Mouse (Mus musculus): ENCODE measurements around the gene R3hdm2. TPM values are rescaled to one million over a fixed set of nuclear protein-coding genes. Genes with fewer than 3 reads are reported as not detected.

The R3hdm2 gene
- 100 to 1,000 TPM; 288 to 322 TPM for total RNA-seq (2021)

GRCm38 (mm10) chr10:127380251-127380691 is at the start of gene R3hdm2:
TSS of gene R3hdm2 (plus strand) at chr10:127380327.
- DNase-seq (ENCODE audit: extremely low spot score in 1 of 2, low spot score in 2 of 2), result peak; percentile 88 to 97
- intact Hi-C loops (cut with DNase I), result no loop called here

- DNase-seq (ENCODE audit: extremely low spot score in 1 of 2, low spot score in 2 of 2), result peak in 1 of 2 experiments; percentile 39
- intact Hi-C loops (cut with DNase I), result no loop called here
Measured at GRCm38 (mm10) chr10:127332211-127332874, 47.8 kb upstream of the R3hdm2 start.

- DNase-seq (ENCODE audit: extremely low spot score in 1 of 2, low spot score in 2 of 2), result no peak
- intact Hi-C loops (cut with DNase I), result no loop called here
Measured at GRCm38 (mm10) chr10:127333152-127333551, 47.0 kb upstream of the R3hdm2 start.

- no peak for DNase-seq (ENCODE audit: extremely low spot score in 1 of 2, low spot score in 2 of 2)
- intact Hi-C loops (cut with DNase I), result loop anchor here (5.0 kb wide), 1 partner anchor 202 kb away; no protein-coding TSS in a partner anchor
Measured at GRCm38 (mm10) chr10:127335271-127335670, 44.9 kb upstream of the R3hdm2 start.

- intact Hi-C loops (cut with DNase I), result loop anchor here (5.0 kb wide), 1 partner anchor 200 kb away; no protein-coding TSS in a partner anchor
Measured at GRCm38 (mm10) chr10:127336952-127337351, 43.2 kb upstream of the R3hdm2 start.

GRCm38 (mm10) chr10:127337536-127338099 is 42.5 kb upstream of the R3hdm2 start:
- intact Hi-C loops (cut with DNase I), result loop anchor here (5.0 kb wide), 1 partner anchor 200 kb away; no protein-coding TSS in a partner anchor
- no peak for DNase-seq (ENCODE audit: extremely low spot score in 1 of 2, low spot score in 2 of 2)

More at GRCm38 (mm10) chr10:127336952-127337351, 43.2 kb upstream of the R3hdm2 start:
- no peak for DNase-seq (ENCODE audit: extremely low spot score in 1 of 2, low spot score in 2 of 2)

GRCm38 (mm10) chr10:127338930-127339682 is 41.0 kb upstream of the R3hdm2 start:
- intact Hi-C loops (cut with DNase I), result loop anchor here (5.0 kb wide), 1 partner anchor 198 kb away; no protein-coding TSS in a partner anchor
- peak; percentile 86 to 88 for DNase-seq (ENCODE audit: extremely low spot score in 1 of 2, low spot score in 2 of 2)

- DNase-seq (ENCODE audit: extremely low spot score in 1 of 2, low spot score in 2 of 2), result peak in 1 of 2 experiments; percentile 77
- intact Hi-C loops (cut with DNase I), result loop anchor here (5.0 kb wide), 1 partner anchor 197 kb away; no protein-coding TSS in a partner anchor
Measured at GRCm38 (mm10) chr10:127339683-127340576, 40.2 kb upstream of the R3hdm2 start.

- DNase-seq (ENCODE audit: extremely low spot score in 1 of 2, low spot score in 2 of 2), result peak in 1 of 2 experiments; percentile 62
- intact Hi-C loops (cut with DNase I), result no loop called here
Measured at GRCm38 (mm10) chr10:127340577-127341359, 39.4 kb upstream of the R3hdm2 start.

GRCm38 (mm10) chr10:127341360-127341690 is 38.8 kb upstream of the R3hdm2 start:
- DNase-seq (ENCODE audit: extremely low spot score in 1 of 2, low spot score in 2 of 2), result peak in 1 of 2 experiments; percentile 44
- intact Hi-C loops (cut with DNase I), result no loop called here

GRCm38 (mm10) chr10:127341891-127342639 is 38.1 kb upstream of the R3hdm2 start, which contains the start of gene Gli1:
TSS of gene Gli1 (minus strand) at chr10:127341974.
- intact Hi-C loops (cut with DNase I), result no loop called here
- peak; percentile 63 to 87 for DNase-seq (ENCODE audit: extremely low spot score in 1 of 2, low spot score in 2 of 2)

GRCm38 (mm10) chr10:127343029-127343428 is 37.1 kb upstream of the R3hdm2 start:
- intact Hi-C loops (cut with DNase I), result no loop called here
- DNase-seq (ENCODE audit: extremely low spot score in 1 of 2, low spot score in 2 of 2), result no peak

- DNase-seq (ENCODE audit: extremely low spot score in 1 of 2, low spot score in 2 of 2), result no peak
- intact Hi-C loops (cut with DNase I), result no loop called here
Measured at GRCm38 (mm10) chr10:127346173-127346572, 34.0 kb upstream of the R3hdm2 start.

GRCm38 (mm10) chr10:127348957-127349356 is 31.2 kb upstream of the R3hdm2 start:
- intact Hi-C loops (cut with DNase I), result no loop called here
- no peak for DNase-seq (ENCODE audit: extremely low spot score in 1 of 2, low spot score in 2 of 2)

- intact Hi-C loops (cut with DNase I), result loop anchor here (5.0 kb wide), 1 partner anchor 72 kb away; no protein-coding TSS in a partner anchor
Measured at GRCm38 (mm10) chr10:127349810-127350209, 30.3 kb upstream of the R3hdm2 start.

GRCm38 (mm10) chr10:127350594-127351284 is 29.4 kb upstream of the R3hdm2 start:
- DNase-seq (ENCODE audit: extremely low spot score in 1 of 2, low spot score in 2 of 2), result peak; percentile 52 to 80
- intact Hi-C loops (cut with DNase I), result loop anchor here (5.0 kb wide), 1 partner anchor 72 kb away; no protein-coding TSS in a partner anchor

More at GRCm38 (mm10) chr10:127349810-127350209, 30.3 kb upstream of the R3hdm2 start:
- no peak for DNase-seq (ENCODE audit: extremely low spot score in 1 of 2, low spot score in 2 of 2)
